Mouse (Mus musculus) megakaryocyte, embryonic 14.5 days (primary cell): Measurements from ENCODE around the gene Sdf2.

ENCODE experiments used
- FLI1 ChIP-seq: IDR thresholded peaks from 2 replicates; pipeline ENCODE4 v1.6.1; 2012; ENCODE audit warnings: low read length, inconsistent platforms, mixed read lengths
- GATA1 ChIP-seq: IDR thresholded peaks from 3 replicates; pipeline ENCODE4 v1.6.1; 2012; ENCODE audit warnings: mixed read lengths, low read length, inconsistent platforms, borderline replicate concordance

DNA sequence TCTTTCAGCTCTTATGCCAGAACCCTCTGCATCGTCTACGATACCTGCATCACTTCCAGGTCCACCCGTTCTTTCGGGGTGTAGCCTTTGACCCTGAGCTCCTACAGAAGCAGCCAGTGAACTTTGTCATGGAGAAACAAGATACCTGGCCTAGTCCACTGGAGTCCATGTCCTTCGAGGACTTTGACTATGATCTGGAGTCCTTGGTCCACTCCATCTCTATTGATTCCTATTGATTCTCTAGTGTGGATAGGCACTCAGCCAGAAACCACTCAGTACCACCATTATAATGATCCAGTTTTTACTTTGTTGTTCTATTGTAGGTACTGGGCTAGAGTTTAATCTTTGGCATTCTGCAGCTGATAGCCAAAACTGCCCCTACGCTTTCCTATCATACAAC lies 49.0 kb downstream of the Sdf2 start:
- TF ChIP-seq GATA1 (no peak), FLI1 (no peak)
